Mouse (Mus musculus): ENCODE measurements around the gene Fbln1. TPM values are rescaled to one million over a fixed set of nuclear protein-coding genes. Genes with fewer than 3 reads are reported as not detected.
"Not testable (repeated sequence)": the region's sequence is repeated elsewhere in the genome, so short reads cannot be mapped to it uniquely, and the experiment has no call there.

Gene Fbln1
- polyA plus RNA-seq, 1 experiment from 2014 or later: 207 TPM

GRCm38 (mm10) chr15:85315378-85316025, 109.8 kb downstream of the Fbln1 start:
- H3K27me3 ChIP-seq (replicated peaks; ENCODE audit: low read depth, poor library complexity, severe bottlenecking): peaks cover 32% of the 10 kb centered on the region
- peak; percentile 81 for DNase-seq (ENCODE audit: low spot score)
- 0 out of 2 replicates have a peak overlapping the region, but pooled peaks have one; percentile 19 for H3K27ac ChIP-seq (replicated peaks)
- H3K4me3 ChIP-seq: no peak overlapping the region
- H3K36me3 ChIP-seq (replicated peaks): no peaks in the 10 kb centered on the region
- H3K4me1 ChIP-seq: peaks cover 11% of the 10 kb centered on the region
- no peaks in the 10 kb centered on the region for H3K9me3 ChIP-seq
- 43% methylated on average over 13 of the region's 13 CpGs for WGBS

GRCm38 (mm10) chr15:85316342-85317140, 110.8 kb downstream of the Fbln1 start:
- peaks cover 11% of the 10 kb centered on the region for H3K4me1 ChIP-seq
- peaks cover 32% of the 10 kb centered on the region for H3K27me3 ChIP-seq (replicated peaks; ENCODE audit: low read depth, poor library complexity, severe bottlenecking)
- H3K36me3 ChIP-seq (replicated peaks): no peaks in the 10 kb centered on the region
- WGBS: 69% methylated on average over 14 of the region's 14 CpGs
- H3K9me3 ChIP-seq: no peaks in the 10 kb centered on the region
- H3K4me3 ChIP-seq: no peak overlapping the region
- H3K27ac ChIP-seq (replicated peaks): no peak overlapping the region
- no peak for DNase-seq (ENCODE audit: low spot score)

- H3K4me3 ChIP-seq: no peak overlapping the region
- no peaks in the 10 kb centered on the region for H3K9me3 ChIP-seq
- no peak for DNase-seq (ENCODE audit: low spot score)
- H3K4me1 ChIP-seq: peaks cover 11% of the 10 kb centered on the region
- WGBS: 82% methylated on average over 11 of the region's 11 CpGs
- peaks cover 23% of the 10 kb centered on the region for H3K27me3 ChIP-seq (replicated peaks; ENCODE audit: low read depth, poor library complexity, severe bottlenecking)
- no peak overlapping the region for H3K27ac ChIP-seq (replicated peaks)
- no peaks in the 10 kb centered on the region for H3K36me3 ChIP-seq (replicated peaks)
Observed at GRCm38 (mm10) chr15:85319924-85320668, 114.3 kb downstream of the Fbln1 start.

- Histone ChIP-seq H3K27me3 (replicated peaks; ENCODE audit: low read depth, poor library complexity, severe bottlenecking) (peaks cover 3% of the 10 kb centered on the region; the same call in 1 of the 2 replicates), H3K4me1 (no peaks in the 10 kb centered on the region), H3K9me3 (no peaks in the 10 kb centered on the region), H3K4me3 (no peak overlapping the region), H3K36me3 (replicated peaks) (no peaks in the 10 kb centered on the region), H3K27ac (replicated peaks) (no peak overlapping the region)
- no peak for DNase-seq (ENCODE audit: low spot score)
- WGBS: 88% methylated on average over 4 of the region's 4 CpGs
Observed at GRCm38 (mm10) chr15:85323214-85323613, 117.5 kb downstream of the Fbln1 start.

- Histone ChIP-seq H3K4me3 (no peak overlapping the region), H3K36me3 (replicated peaks) (no peaks in the 10 kb centered on the region), H3K4me1 (no peaks in the 10 kb centered on the region), H3K9me3 (no peaks in the 10 kb centered on the region), H3K27ac (replicated peaks) (no peak overlapping the region), H3K27me3 (replicated peaks; ENCODE audit: low read depth, poor library complexity, severe bottlenecking) (0 out of 2 replicates have a peak, but pooled peaks cover 3% of the 10 kb centered on the region)
- 91% methylated on average over 1 of the region's 1 CpGs for WGBS
- DNase-seq (ENCODE audit: low spot score): no peak
Observed at GRCm38 (mm10) chr15:85324426-85324825, 118.7 kb downstream of the Fbln1 start.

GRCm38 (mm10) chr15:85327808-85328207, 122.1 kb downstream of the Fbln1 start:
- 69% methylated on average over 11 of the region's 11 CpGs for WGBS
- Histone ChIP-seq H3K9me3 (no peaks in the 10 kb centered on the region), H3K27me3 (replicated peaks; ENCODE audit: low read depth, poor library complexity, severe bottlenecking) (no peaks in the 10 kb centered on the region), H3K4me1 (no peaks in the 10 kb centered on the region), H3K4me3 (no peak overlapping the region), H3K27ac (replicated peaks) (no peak overlapping the region), H3K36me3 (replicated peaks) (no peaks in the 10 kb centered on the region)
- DNase-seq (ENCODE audit: low spot score): no peak

- H3K27ac ChIP-seq (replicated peaks); H3K9me3 ChIP-seq; H3K4me3 ChIP-seq; H3K36me3 ChIP-seq (replicated peaks); DNase-seq (ENCODE audit: low spot score); H3K4me1 ChIP-seq; H3K27me3 ChIP-seq (replicated peaks; ENCODE audit: low read depth, poor library complexity, severe bottlenecking): not testable (repeated sequence)
- WGBS: 80% methylated on average over 2 of the region's 2 CpGs
Observed at GRCm38 (mm10) chr15:85328455-85328854, 122.7 kb downstream of the Fbln1 start.

- Histone ChIP-seq H3K27me3 (replicated peaks; ENCODE audit: low read depth, poor library complexity, severe bottlenecking) (no peaks in the 10 kb centered on the region), H3K4me1 (no peaks in the 10 kb centered on the region), H3K4me3 (no peak overlapping the region), H3K36me3 (replicated peaks) (no peaks in the 10 kb centered on the region), H3K9me3 (no peaks in the 10 kb centered on the region), H3K27ac (replicated peaks) (no peak overlapping the region)
- no peak for DNase-seq (ENCODE audit: low spot score)
- 90% methylated on average over 5 of the region's 5 CpGs for WGBS
Observed at GRCm38 (mm10) chr15:85329096-85329495, 123.3 kb downstream of the Fbln1 start.

- Histone ChIP-seq H3K27me3 (replicated peaks; ENCODE audit: low read depth, poor library complexity, severe bottlenecking) (no peaks in the 10 kb centered on the region), H3K9me3 (no peaks in the 10 kb centered on the region), H3K36me3 (replicated peaks) (no peaks in the 10 kb centered on the region), H3K4me3 (no peak overlapping the region), H3K27ac (replicated peaks) (no peak overlapping the region), H3K4me1 (no peaks in the 10 kb centered on the region)
- 79% methylated on average over 6 of the region's 6 CpGs for WGBS
- no peak for DNase-seq (ENCODE audit: low spot score)
Observed at GRCm38 (mm10) chr15:85330024-85330423, 124.3 kb downstream of the Fbln1 start.

GRCm38 (mm10) chr15:85333511-85333910, 127.8 kb downstream of the Fbln1 start:
- H3K4me3 ChIP-seq; H3K36me3 ChIP-seq (replicated peaks); H3K9me3 ChIP-seq; H3K27me3 ChIP-seq (replicated peaks; ENCODE audit: low read depth, poor library complexity, severe bottlenecking); DNase-seq (ENCODE audit: low spot score); H3K27ac ChIP-seq (replicated peaks): not testable (repeated sequence)
- WGBS: 89% methylated on average over 6 of the region's 6 CpGs
- peaks cover 16% of the 10 kb centered on the region for H3K4me1 ChIP-seq

- H3K4me3 ChIP-seq: no peak overlapping the region
- DNase-seq (ENCODE audit: low spot score): no peak
- no peaks in the 10 kb centered on the region for H3K27me3 ChIP-seq (replicated peaks; ENCODE audit: low read depth, poor library complexity, severe bottlenecking)
- H3K4me1 ChIP-seq: peaks cover 16% of the 10 kb centered on the region
- no peak overlapping the region for H3K27ac ChIP-seq (replicated peaks)
- WGBS: 82% methylated on average over 3 of the region's 3 CpGs
- no peaks in the 10 kb centered on the region for H3K36me3 ChIP-seq (replicated peaks)
- no peaks in the 10 kb centered on the region for H3K9me3 ChIP-seq
Observed at GRCm38 (mm10) chr15:85334234-85334633, 128.5 kb downstream of the Fbln1 start.

GRCm38 (mm10) chr15:85335671-85336300, 130.0 kb downstream of the Fbln1 start, which contains the start of gene Atxn10:
Atxn10 (plus strand) TSS chr15:85336245.
- Histone ChIP-seq H3K4me3 (peak within 1 kb of the TSS; percentile 99), H3K27ac (replicated peaks) (peak within 1 kb of the TSS; percentile 93), H3K36me3 (replicated peaks) (0 out of 2 replicates have a peak, but pooled peaks cover under 1% of the 10 kb centered on the region), H3K27me3 (replicated peaks; ENCODE audit: low read depth, poor library complexity, severe bottlenecking) (no peaks in the 10 kb centered on the region), H3K9me3 (no peaks in the 10 kb centered on the region), H3K4me1 (peaks cover 16% of the 10 kb centered on the region)
- peak; percentile 46 for DNase-seq (ENCODE audit: low spot score)
- 7% methylated on average over 19 of the region's 19 CpGs for WGBS

Data from embryonic facial prominence, embryonic 10.5 days (tissue).